ENCODE assay signal across 8 mouse cellular contexts in genomic region chr6:128399421-128400185, GRCm38 (mm10). TPM values are rescaled to one million over a fixed set of nuclear protein-coding genes. Genes with fewer than 3 reads are reported as not detected.
A peak's percentile ranks its signal among the peaks of the same experiment; 100 is the strongest.
DNase-seq lines count a peak whose midpoint lies in the region; ATAC-seq lines count a peak whose summit lies in the region.

No protein-coding gene starts in this region.

- H3K27me3 ChIP-seq in kidney, embryonic 16.5 days (ENCODE audit: insufficient read depth, low read length), result no peaks in the 10 kb centered on the region
- H3K27me3 ChIP-seq in liver, embryonic 16.5 days (ENCODE audit: control insufficient read depth, insufficient read depth, low read depth, low read length), result no peaks in the 10 kb centered on the region

- H3K36me3 ChIP-seq in kidney, embryonic 16.5 days (ENCODE audit: insufficient read depth, low read length), result no peaks in the 10 kb centered on the region
- no peaks in the 10 kb centered on the region for H3K36me3 ChIP-seq in liver, embryonic 16.5 days (ENCODE audit: control insufficient read depth, insufficient read depth)

- WGBS in kidney, embryonic 16.5 days, result 27% methylated on average over 21 of the region's 21 CpGs
- WGBS in liver, embryonic 16.5 days (ENCODE audit: insufficient replicate concordance), result 54% methylated on average over 21 of the region's 21 CpGs

- H3K27ac ChIP-seq in kidney, embryonic 16.5 days (ENCODE audit: low read length), result peak overlapping the region; percentile 76
- no peak overlapping the region for H3K27ac ChIP-seq in liver, embryonic 16.5 days (ENCODE audit: low read length)

- ATAC-seq in kidney, embryonic 16.5 days (ENCODE audit: low FRiP score, low TSS enrichment), result peak; percentile 90
- peak; percentile 11; the same call in 1 of the 2 replicates for ATAC-seq in liver, embryonic 16.5 days (ENCODE audit: low read depth)

- peaks cover 24% of the 10 kb centered on the region for H3K4me1 ChIP-seq in kidney, embryonic 16.5 days (ENCODE audit: insufficient read depth, low read length)
- no peaks in the 10 kb centered on the region for H3K4me1 ChIP-seq in liver, embryonic 16.5 days (ENCODE audit: control insufficient read depth, low read depth, low read length)

- no peaks in the 10 kb centered on the region for H3K9me3 ChIP-seq in kidney, embryonic 16.5 days (ENCODE audit: low read length)
- no peaks in the 10 kb centered on the region for H3K9me3 ChIP-seq in liver, embryonic 16.5 days (replicated peaks; ENCODE audit: control insufficient read depth, low read length)

- DNase-seq in embryo, embryonic 10.5 days (ENCODE audit: low spot score), result peak; percentile 14
- DNase-seq in embryo, embryonic 10 days (ENCODE audit: low spot score), result no peak
- peak; percentile 78 for DNase-seq in cerebellum, adult 11-12 months
- DNase-seq in frontal cortex, postnatal 10 days (ENCODE audit: low spot score in 2 of 2), result peak; percentile 37 to 46
- peak; percentile 50 for DNase-seq in retina, embryonic 14.5 days (ENCODE audit: low spot score)
- DNase-seq in natural killer cell, adult 2 months (ENCODE audit: low spot score in 2 of 2), result no peak

- H3K4me2 ChIP-seq in kidney, embryonic 16.5 days (replicated peaks; ENCODE audit: low read depth, low read length), result peak overlapping the region; percentile 54
- H3K4me2 ChIP-seq in liver, embryonic 16.5 days (ENCODE audit: low read depth, low read length), result peak overlapping the region; percentile 30

- H3K9ac ChIP-seq in kidney, embryonic 16.5 days (replicated peaks; ENCODE audit: low read length), result peak overlapping the region; percentile 51
- H3K9ac ChIP-seq in liver, embryonic 16.5 days (ENCODE audit: low read depth, low read length), result no peak overlapping the region; the same call in 1 of the 2 replicates

- peak overlapping the region; percentile 32 for H3K4me3 ChIP-seq in kidney, embryonic 16.5 days (ENCODE audit: low read length)
- peak overlapping the region; percentile 26; the same call in 1 of the 2 replicates for H3K4me3 ChIP-seq in liver, embryonic 16.5 days (ENCODE audit: low read depth, low read length)

RNA-seq across cellular contexts. Expression of gene Nrip2, which starts 0.5 kb away (rescaled TPM):
- polyA plus RNA-seq in kidney, embryonic 16.5 days (2015; fragmentation: Nextera tagmentation; extraction: Ambion mirVana), result 24.7 and 26.3 TPM in 2 replicates
- polyA plus RNA-seq in liver, embryonic 16.5 days (2015; fragmentation: Nextera tagmentation; extraction: Ambion mirVana), result 4.1 and 4.7 TPM in 2 replicates

RNA-seq across cellular contexts. Expression of gene Gm44596, which starts 24.3 kb away (rescaled TPM):
- polyA plus RNA-seq in kidney, embryonic 16.5 days (2015; fragmentation: Nextera tagmentation; extraction: Ambion mirVana), result not detected in 2 replicates
- not detected in 2 replicates for polyA plus RNA-seq in liver, embryonic 16.5 days (2015; fragmentation: Nextera tagmentation; extraction: Ambion mirVana)

RNA-seq across cellular contexts. Expression of gene Tex52, which starts 24.3 kb away (rescaled TPM):
- polyA plus RNA-seq in kidney, embryonic 16.5 days (2015; fragmentation: Nextera tagmentation; extraction: Ambion mirVana), result 0.21 and 0.35 TPM in 2 replicates
- not detected in 2 replicates for polyA plus RNA-seq in liver, embryonic 16.5 days (2015; fragmentation: Nextera tagmentation; extraction: Ambion mirVana)

RNA-seq across cellular contexts. Expression of gene Itfg2, which starts 25.1 kb away (rescaled TPM):
- 35.6 and 39.2 TPM in 2 replicates for polyA plus RNA-seq in kidney, embryonic 16.5 days (2015; fragmentation: Nextera tagmentation; extraction: Ambion mirVana)
- 10.5 and 11.9 TPM in 2 replicates for polyA plus RNA-seq in liver, embryonic 16.5 days (2015; fragmentation: Nextera tagmentation; extraction: Ambion mirVana)

RNA-seq across cellular contexts. Expression of gene Foxm1, which starts 36.8 kb away (rescaled TPM):
- polyA plus RNA-seq in kidney, embryonic 16.5 days (2015; fragmentation: Nextera tagmentation; extraction: Ambion mirVana), result 31.3 and 38.3 TPM in 2 replicates
- 14.4 and 17.3 TPM in 2 replicates for polyA plus RNA-seq in liver, embryonic 16.5 days (2015; fragmentation: Nextera tagmentation; extraction: Ambion mirVana)

Comparison
In these comparisons a context has a peak if more than half of its experiments do, and no peak if none do; other contexts are left out.
1. DNase-seq: peak in embryo, embryonic 10.5 days (single experiment), cerebellum, adult 11-12 months (single experiment), frontal cortex, postnatal 10 days (2 of 2) and retina, embryonic 14.5 days (single experiment); none in embryo, embryonic 10 days (single experiment) and natural killer cell, adult 2 months (0 of 2).